Mouse (Mus musculus) bone marrow, adult 2 months (tissue): ENCODE data around the gene Kbtbd2.

Experiments
- CTCF ChIP-seq: fragments of 200-500 bp; IDR thresholded peaks from 2 replicates; pipeline ENCODE4 v1.5.1; 2011; ENCODE audit warnings: low read length, control low read depth; ENCODE audit not compliant: control insufficient read depth, insufficient read depth
- POLR2A ChIP-seq: fragments of 200-500 bp; IDR thresholded peaks from 2 replicates; pipeline ENCODE4 v1.6.1; 2011; ENCODE audit warnings: low read depth, mild to moderate bottlenecking, control low read depth, low read length, borderline replicate concordance; ENCODE audit not compliant: control insufficient read depth

DNA sequence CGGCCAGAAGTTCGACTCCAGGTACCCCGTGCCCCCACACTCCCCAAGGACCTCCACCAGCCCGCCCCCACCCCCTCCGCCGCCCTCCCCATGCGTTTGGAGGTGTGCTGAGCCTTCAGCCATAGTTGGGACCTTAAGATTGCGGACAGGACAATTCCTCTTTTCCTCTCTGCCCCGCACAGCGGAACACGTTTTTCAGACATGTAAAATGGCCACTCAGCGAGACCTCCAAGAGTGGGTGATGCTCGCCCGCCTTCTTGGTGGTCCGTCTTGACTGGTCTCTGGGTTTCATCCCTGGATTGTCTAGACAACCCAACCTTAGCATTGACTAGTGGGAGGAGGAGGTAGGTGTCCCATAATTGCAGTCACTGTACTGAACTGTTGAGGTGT is 34.8 kb upstream of the Kbtbd2 start:
- TF ChIP-seq CTCF (no peak), POLR2A (no peak)
